Mouse (Mus musculus) limb, embryonic 14.5 days (tissue): ENCODE results near the gene Nme7. TPM values are rescaled to one million over a fixed set of nuclear protein-coding genes. Genes with fewer than 3 reads are reported as not detected.

Experiments used
- ATAC-seq: fragments of 200-750 bp; cut with Nextera tagmentation; 2 replicates; pipeline ENCODE4 v1.8.0; 2017; ENCODE audit warnings: low read depth, moderate number of reproducible peaks, moderate TSS enrichment; ENCODE audit not compliant: low FRiP score
- DNase-seq: peaks from one replicate; pipeline ENCODE4 v3.0.0-alpha.2; 2015; ENCODE audit warnings: low spot score
- H3K27ac ChIP-seq: fragments of 300-500 bp; sonication (generic); replicated peaks from 2 replicates; pipeline ENCODE4 v1.5.1; 2014; ENCODE audit warnings: low read depth, mild to moderate bottlenecking, low read length, moderate library complexity, mixed read lengths
- H3K27me3 ChIP-seq: fragments of 300-500 bp; sonication (generic); 2 replicates; pipeline ENCODE4 v1.6.1; 2014; ENCODE audit warnings: low read length, mixed read lengths; ENCODE audit not compliant: control insufficient read depth, insufficient read depth
- H3K36me3 ChIP-seq: fragments of 300-500 bp; sonication (generic); 2 replicates; pipeline ENCODE4 v1.6.1; 2014; ENCODE audit warnings: mild to moderate bottlenecking, low read length, moderate library complexity, mixed read lengths; ENCODE audit not compliant: control insufficient read depth, insufficient read depth
- H3K4me1 ChIP-seq: fragments of 300-500 bp; sonication (generic); 2 replicates; pipeline ENCODE4 v1.6.1; 2014; ENCODE audit warnings: antibody characterized with exemption, low read length, mixed read lengths; ENCODE audit not compliant: control insufficient read depth, insufficient read depth
- H3K4me2 ChIP-seq: fragments of 300-500 bp; sonication (generic); replicated peaks from 2 replicates; pipeline ENCODE4 v1.6.1; 2014; ENCODE audit warnings: low read depth, mild to moderate bottlenecking, low read length, moderate library complexity; ENCODE audit not compliant: severe bottlenecking
- H3K4me3 ChIP-seq: fragments of 300-500 bp; sonication (generic); replicated peaks from 2 replicates; pipeline ENCODE4 v1.5.1; 2014; ENCODE audit warnings: low read length
- H3K9ac ChIP-seq: fragments of 300-500 bp; sonication (generic); 2 replicates; pipeline ENCODE4 v1.6.1; 2014; ENCODE audit warnings: mild to moderate bottlenecking, low read depth, low read length, moderate library complexity; ENCODE audit not compliant: severe bottlenecking
- H3K9me3 ChIP-seq: fragments of 300-500 bp; sonication (generic); 2 replicates; pipeline ENCODE4 v1.6.1; 2016; ENCODE audit warnings: low read length; ENCODE audit not compliant: control insufficient read depth
- POLR2A ChIP-seq: fragments of 200-500 bp; IDR thresholded peaks from 2 replicates; pipeline ENCODE4 v1.8.0; 2012; ENCODE audit warnings: inconsistent platforms, mild to moderate bottlenecking, moderate library complexity, borderline replicate concordance; ENCODE audit not compliant: insufficient read depth, insufficient read length; ENCODE audit errors: extremely low read depth
- WGBS: fragments of 180-500 bp; shearing (Covaris S2); extraction: QIAGEN DNeasy Blood & Tissue Kit; methylation state at CpG from one replicate; pipeline ENCODE4 v1.1.7; 2014; 5-methylcytosine and 5-hydroxymethylcytosine counted together
- polyA plus RNA-seq, 2 experiments: library from polyadenylated mRNA; depleted of rRNA in 1 of 2; stranded (reverse) in 1 of 2; unstranded in 1 of 2; fragments of >200 nt; fragmentation: Nextera tagmentation in 1 of 2; extraction: Ambion mirVana in 1 of 2; gene quantifications; 2 replicates each; pipeline versions ENCODE4 v1.2.1 to v1.2.3; 2012 to 2014

Gene Nme7
- polyA plus RNA-seq, 2 experiments, result 22.1 to 31.2 TPM

DNA sequence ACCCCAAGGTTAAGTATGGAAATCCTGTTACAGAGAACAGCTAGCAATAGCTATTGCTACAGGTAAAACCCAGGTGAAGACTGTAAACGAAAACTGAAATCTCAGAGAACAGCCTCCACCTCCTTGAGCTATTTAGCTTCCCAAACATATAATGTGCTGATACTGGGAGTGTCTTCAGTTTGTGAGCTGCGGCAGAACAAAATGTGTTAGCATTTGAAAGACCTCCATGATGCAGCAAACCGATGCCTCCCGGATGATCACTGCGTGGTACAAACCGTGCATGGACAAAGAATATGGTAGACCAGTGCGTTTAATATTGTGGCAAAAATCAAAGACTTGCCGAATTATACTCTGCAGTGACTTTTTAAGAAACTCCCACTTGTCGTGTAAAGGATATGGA lies 71.7 kb downstream of the Nme7 start:
- DNase-seq (no peak), ATAC-seq (no peak)
- WGBS, result 93% methylated on average over 9 of the region's 9 CpGs
- no peak overlapping the region for H3K27ac ChIP-seq
- H3K9ac ChIP-seq, result no peak overlapping the region
- no peak overlapping the region for H3K4me2 ChIP-seq
- H3K9me3 ChIP-seq, result no peaks in the 10 kb centered on the region
- H3K27me3 ChIP-seq, result no peaks in the 10 kb centered on the region
- no peak for TF ChIP-seq POLR2A
- H3K4me3 ChIP-seq, result no peak overlapping the region
- H3K4me1 ChIP-seq, result 0 out of 2 replicates have a peak, but pooled peaks cover 2% of the 10 kb centered on the region
- no peaks in the 10 kb centered on the region for H3K36me3 ChIP-seq

DNA sequence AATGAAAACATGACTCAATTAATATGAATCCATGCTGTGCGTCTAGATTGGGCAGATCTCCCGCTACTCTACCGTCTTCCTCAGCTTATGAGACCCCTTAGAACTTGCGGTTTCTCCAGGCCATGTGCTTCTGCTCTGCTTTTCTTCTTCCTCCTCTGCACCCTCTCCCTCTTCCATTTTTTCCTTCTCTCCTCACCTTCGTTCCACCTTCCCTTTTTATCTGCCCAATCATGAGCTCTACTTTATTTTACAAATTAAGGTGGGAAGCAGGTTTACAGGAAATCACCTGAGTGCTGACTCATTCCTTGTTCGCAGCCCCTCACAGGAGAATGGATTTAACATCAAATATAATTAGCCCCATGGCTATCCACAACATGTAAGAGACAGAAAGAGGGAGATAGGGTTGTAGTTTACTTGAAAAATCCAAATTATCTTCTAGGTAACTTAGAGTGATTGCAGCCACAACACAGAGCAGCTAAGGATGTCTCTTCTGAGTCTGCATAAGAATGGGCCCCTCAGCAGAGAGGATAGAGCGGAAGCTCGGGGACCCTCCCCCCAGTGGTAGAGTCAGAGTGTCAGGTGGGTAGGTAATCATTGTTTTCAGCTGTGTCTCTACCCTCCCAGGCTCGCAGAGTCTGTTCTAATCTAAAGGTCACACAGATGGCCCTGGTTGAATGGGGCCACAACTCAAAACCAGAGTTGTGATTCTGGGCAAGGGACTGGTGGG lies 73.0 kb downstream of the Nme7 start:
- Histone ChIP-seq H3K4me1 (0 out of 2 replicates have a peak, but pooled peaks cover 2% of the 10 kb centered on the region), H3K36me3 (no peaks in the 10 kb centered on the region), H3K4me2 (no peak overlapping the region), H3K4me3 (no peak overlapping the region), H3K27me3 (no peaks in the 10 kb centered on the region), H3K9ac (no peak overlapping the region), H3K9me3 (no peaks in the 10 kb centered on the region), H3K27ac (no peak overlapping the region)
- ATAC-seq (no peak), DNase-seq (no peak)
- TF ChIP-seq POLR2A, result no peak
- 76% methylated on average over 9 of the region's 9 CpGs for WGBS

DNA sequence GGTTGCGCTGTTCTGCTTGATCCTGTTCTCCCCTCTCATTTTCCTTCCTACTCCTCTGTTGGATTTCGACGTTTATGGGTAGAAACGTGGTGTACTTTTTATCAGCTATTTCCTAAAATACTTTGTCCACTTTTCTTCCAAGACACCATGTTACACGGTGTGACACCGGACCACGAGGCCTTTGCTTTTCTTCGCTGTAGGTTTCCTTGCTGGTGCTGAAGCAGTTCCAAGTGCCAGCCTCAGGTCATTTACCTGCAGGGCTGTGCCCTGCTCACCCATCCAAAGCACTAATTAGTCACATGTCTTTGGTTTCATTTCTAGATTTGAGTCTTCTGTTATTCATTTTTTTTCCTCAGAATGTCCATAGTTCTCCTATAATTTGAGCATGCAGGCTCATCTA lies 79.7 kb downstream of the Nme7 start:
- DNase-seq (no peak), ATAC-seq (no peak)
- Histone ChIP-seq H3K27ac (no peak overlapping the region), H3K9ac (no peak overlapping the region), H3K9me3 (no peaks in the 10 kb centered on the region), H3K27me3 (no peaks in the 10 kb centered on the region), H3K4me3 (no peak overlapping the region), H3K4me1 (no peaks in the 10 kb centered on the region), H3K4me2 (no peak overlapping the region), H3K36me3 (no peaks in the 10 kb centered on the region; the same call in 1 of the 2 replicates)
- no peak for TF ChIP-seq POLR2A
- WGBS, result 65% methylated on average over 8 of the region's 8 CpGs

DNA sequence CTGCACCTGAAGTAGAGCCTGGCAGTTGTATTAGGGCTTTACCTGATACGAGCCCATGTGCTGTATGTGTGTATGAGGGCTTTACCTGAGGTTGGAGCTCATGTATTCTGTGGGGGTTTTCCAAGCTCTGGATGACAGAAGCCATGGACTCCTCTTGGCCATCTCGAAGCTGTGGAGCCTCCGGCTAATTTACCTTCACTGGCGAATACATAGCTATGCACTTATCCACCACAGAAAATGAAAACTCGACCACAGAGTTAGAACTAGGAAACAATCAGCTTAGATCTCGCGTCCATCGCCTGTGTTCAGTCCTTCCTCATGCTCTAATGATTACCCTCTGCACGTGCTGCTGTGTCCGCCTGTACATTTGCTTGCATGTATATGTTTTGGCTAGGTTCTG lies 80.4 kb downstream of the Nme7 start:
- H3K36me3 ChIP-seq, result no peaks in the 10 kb centered on the region; the same call in 1 of the 2 replicates
- H3K27me3 ChIP-seq, result no peaks in the 10 kb centered on the region
- H3K9ac ChIP-seq, result no peak overlapping the region
- H3K9me3 ChIP-seq, result no peaks in the 10 kb centered on the region
- H3K27ac ChIP-seq, result no peak overlapping the region
- TF ChIP-seq POLR2A, result no peak
- ATAC-seq, result no peak
- DNase-seq, result no peak
- H3K4me1 ChIP-seq, result no peaks in the 10 kb centered on the region
- H3K4me2 ChIP-seq, result no peak overlapping the region
- H3K4me3 ChIP-seq, result no peak overlapping the region
- WGBS, result 94% methylated on average over 10 of the region's 10 CpGs

DNA sequence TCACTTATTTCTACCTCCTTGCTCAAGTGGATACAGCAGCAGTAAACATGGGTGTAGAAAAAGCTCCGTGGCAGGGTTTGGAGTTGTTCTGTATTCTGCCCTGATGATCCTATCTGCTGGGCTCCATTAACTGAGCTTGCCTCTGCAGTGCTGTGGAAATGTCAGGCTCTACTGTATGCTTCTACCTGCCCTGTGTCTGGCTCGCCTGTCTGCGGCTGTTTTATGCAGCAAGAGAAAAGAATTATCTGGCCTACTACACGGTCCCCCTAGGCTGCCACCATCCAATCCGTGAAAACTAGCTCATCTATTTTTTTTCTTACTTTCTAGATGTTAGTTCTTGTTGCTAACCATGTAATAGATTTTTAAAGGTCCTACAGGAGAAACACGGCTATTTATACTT lies 81.1 kb downstream of the Nme7 start:
- no peaks in the 10 kb centered on the region; the same call in 1 of the 2 replicates for H3K36me3 ChIP-seq
- no peak for DNase-seq
- ATAC-seq, result no peak

DNA sequence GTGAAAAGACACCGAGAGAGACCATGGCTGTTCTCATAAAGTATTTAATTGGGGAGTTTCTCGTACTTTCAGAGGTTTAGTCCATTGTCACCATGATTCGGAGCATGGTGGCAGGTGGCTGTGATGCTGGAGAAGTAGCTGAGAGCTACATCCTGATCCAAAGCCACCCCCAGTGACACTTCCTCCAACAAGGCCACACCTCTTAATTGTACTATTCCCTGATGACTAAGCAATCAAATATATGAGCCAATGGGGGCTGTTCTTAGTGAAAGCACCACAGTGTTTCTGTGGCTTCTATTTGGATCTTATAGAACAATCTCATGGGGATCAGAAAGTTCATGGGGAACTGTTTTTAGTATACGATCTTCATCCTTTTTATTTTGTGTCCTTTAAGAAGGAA lies 85.8 kb downstream of the Nme7 start:
- Histone ChIP-seq H3K9me3 (no peaks in the 10 kb centered on the region), H3K4me1 (no peaks in the 10 kb centered on the region), H3K27ac (no peak overlapping the region), H3K36me3 (no peaks in the 10 kb centered on the region; the same call in 1 of the 2 replicates), H3K4me2 (no peak overlapping the region), H3K9ac (no peak overlapping the region), H3K4me3 (no peak overlapping the region), H3K27me3 (no peaks in the 10 kb centered on the region)
- ATAC-seq, result no peak
- no peak for DNase-seq
- 79% methylated on average over 4 of the region's 4 CpGs for WGBS
- no peak for TF ChIP-seq POLR2A

More for the DNA sequence above, 81.1 kb downstream of the Nme7 start:
- Histone ChIP-seq H3K27me3 (no peaks in the 10 kb centered on the region), H3K4me1 (no peaks in the 10 kb centered on the region), H3K9ac (no peak overlapping the region), H3K9me3 (no peaks in the 10 kb centered on the region), H3K4me3 (no peak overlapping the region), H3K4me2 (no peak overlapping the region), H3K27ac (no peak overlapping the region)
- WGBS, result 89% methylated on average over 6 of the region's 6 CpGs
- no peak for TF ChIP-seq POLR2A
